Mouse (Mus musculus) embryo, embryonic 9.5 days (tissue): ENCODE measurements around the gene Sapcd2.

Experiments
- DNase-seq: peaks from one replicate; pipeline ENCODE4 v3.0.0-alpha.2; 2017; ENCODE audit errors: extremely low spot score

The Sapcd2 gene

DNA sequence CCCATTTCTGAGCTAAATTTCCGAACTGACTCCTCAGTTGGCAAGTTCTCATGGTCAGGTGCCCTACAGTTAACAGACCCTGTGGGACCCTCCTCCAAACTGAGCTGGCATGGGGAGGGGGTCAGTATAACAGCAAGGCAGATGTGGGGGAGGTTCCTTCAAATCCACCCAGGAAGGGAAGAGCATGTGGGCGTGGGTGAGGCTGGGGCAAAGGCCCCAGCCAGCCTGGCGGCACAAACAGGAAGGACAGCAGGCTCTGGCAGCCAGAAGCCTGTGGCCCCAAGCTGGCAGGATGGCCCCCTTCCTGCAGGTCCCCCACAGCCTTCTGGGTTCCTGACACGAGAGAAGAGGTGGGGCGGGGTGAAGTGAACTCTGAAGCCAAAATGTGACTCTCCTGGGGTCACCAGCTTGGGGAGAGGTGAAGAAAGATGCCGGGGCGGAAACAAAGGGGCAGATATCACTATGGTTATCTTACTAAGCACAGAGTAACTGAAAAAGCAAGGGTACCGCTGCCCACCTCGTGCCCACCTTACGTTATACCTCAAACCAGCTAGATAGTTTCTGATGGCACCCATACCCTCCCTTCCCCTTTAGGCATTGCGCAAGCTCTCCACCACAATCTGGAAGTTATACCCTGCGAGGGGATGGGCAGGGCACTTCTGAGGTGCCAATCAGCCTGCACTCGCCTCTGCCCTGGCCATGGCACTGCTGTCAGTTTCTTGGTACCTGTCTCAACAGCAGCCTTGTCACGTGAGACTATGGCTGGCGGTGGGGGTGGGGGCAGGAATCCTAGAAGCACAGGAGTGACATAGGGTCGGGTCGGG, 50.7 kb downstream of the Sapcd2 start, which contains the start of gene Fut7:
Gene Fut7 (plus strand): TSS at position 681 of the 824 bp plus-strand sequence.
- DNase-seq, result no peak

DNA sequence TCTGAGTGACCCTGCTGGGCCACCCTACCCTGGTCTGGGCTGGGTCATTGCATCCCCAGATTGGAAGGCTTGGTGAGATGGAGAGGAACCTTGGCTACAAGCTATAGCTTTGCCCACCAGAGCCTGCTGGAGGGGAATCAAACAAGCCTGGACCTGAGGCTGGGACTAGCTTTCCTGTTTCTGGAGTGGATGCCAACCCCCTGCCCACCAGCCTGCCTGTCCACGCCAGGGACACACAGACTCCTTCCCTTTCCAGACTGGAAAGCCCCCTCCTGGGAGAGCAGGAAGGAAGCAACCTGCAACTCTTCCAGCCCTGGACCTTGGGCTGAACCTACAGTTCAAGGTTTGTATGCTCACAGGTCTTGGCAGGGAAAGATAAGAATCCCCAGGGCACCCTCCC, 51.5 kb downstream of the Sapcd2 start:
- DNase-seq, result no peak

DNA sequence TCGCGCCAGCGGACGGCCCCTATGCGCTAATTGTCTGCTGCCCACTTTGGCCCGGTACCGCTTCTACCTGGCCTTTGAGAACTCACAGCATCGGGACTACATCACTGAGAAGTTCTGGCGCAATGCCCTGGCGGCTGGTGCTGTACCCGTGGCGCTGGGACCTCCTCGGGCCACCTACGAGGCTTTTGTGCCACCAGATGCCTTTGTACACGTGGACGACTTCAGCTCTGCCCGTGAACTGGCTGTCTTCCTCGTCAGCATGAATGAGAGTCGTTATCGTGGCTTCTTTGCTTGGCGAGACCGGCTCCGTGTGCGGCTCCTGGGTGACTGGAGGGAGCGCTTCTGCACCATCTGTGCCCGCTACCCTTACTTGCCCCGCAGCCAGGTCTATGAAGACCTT, 53.4 kb downstream of the Sapcd2 start:
- DNase-seq, result no peak

DNA sequence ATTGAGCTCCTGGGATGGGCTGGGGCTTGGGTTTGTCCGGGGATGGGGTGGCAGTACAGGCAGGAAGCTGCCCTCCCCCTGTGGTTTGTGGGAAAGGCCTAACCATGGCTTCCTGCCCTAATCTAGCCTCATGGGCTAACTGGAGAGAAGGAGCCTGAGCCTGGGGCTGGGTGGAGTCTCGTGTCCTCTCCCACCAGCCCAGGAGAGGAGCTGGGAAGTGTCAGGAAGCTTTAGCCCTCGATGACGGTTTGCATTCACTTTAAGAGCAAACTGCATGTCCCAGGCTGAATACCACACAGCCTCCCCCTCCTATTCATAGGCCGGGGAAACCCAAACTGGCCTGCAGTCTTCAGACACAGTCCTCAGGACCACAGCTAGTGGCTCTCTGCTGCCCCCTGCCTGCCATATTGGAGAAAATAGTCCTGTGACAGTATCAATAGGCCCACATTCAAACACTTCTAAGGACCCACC, 54.6 kb downstream of the Sapcd2 start:
- DNase-seq, result peak; percentile 68

DNA sequence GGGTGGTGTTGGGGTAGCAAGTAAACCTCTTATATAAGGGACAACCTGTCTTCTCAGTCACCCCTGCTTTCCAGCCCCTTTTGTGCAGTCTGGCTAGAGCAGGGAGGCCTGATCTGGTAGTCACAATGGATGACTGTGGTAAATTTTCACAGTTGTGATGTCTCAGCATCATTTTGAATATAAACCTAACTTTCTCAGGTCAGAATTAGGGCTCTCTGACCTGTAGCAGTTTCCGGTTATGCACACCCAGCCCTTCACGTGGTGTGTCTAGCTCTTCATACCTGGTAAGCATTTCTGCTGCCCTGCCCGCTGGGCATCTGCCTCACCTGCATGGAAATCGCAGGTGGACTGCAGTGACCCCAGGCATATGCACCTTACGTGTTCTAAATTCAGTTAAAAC, 55.1 kb downstream of the Sapcd2 start:
- no peak for DNase-seq
